Mouse (Mus musculus) embryonic facial prominence, embryonic 11.5 days (tissue): Measurements from ENCODE around the gene Akr1b8. TPM values are rescaled to one million over a fixed set of nuclear protein-coding genes. Genes with fewer than 3 reads are reported as not detected.
"Not testable (repeated sequence)": the region's sequence is repeated elsewhere in the genome, so short reads cannot be mapped to it uniquely, and the experiment has no call there.

Experiments
- ATAC-seq: fragments of 200-750 bp; cut with Nextera tagmentation; replicated peaks from 2 replicates; pipeline ENCODE4 v1.8.0; 2017; ENCODE audit warnings: low read depth; ENCODE audit not compliant: insufficient number of reproducible peaks, low FRiP score, low TSS enrichment
- DNase-seq: peaks from one replicate; pipeline ENCODE4 v3.0.0-alpha.2; 2015; ENCODE audit warnings: low spot score
- H3K27ac ChIP-seq: fragments of 300-500 bp; sonication (generic); replicated peaks from 2 replicates; pipeline ENCODE4 v1.5.1; 2014; ENCODE audit warnings: mild to moderate bottlenecking, low read depth, low read length, control low read depth
- H3K27me3 ChIP-seq: fragments of 300-500 bp; sonication (generic); 2 replicates; pipeline ENCODE4 v1.6.1; 2014; ENCODE audit warnings: mild to moderate bottlenecking, low read length, moderate library complexity, mixed read lengths; ENCODE audit not compliant: control insufficient read depth, insufficient read depth
- H3K36me3 ChIP-seq: fragments of 300-500 bp; sonication (generic); replicated peaks from 2 replicates; pipeline ENCODE4 v1.6.1; 2014; ENCODE audit warnings: low read depth, mild to moderate bottlenecking, low read length, moderate library complexity, mixed read lengths; ENCODE audit not compliant: control insufficient read depth, insufficient read depth
- H3K4me1 ChIP-seq: fragments of 300-500 bp; sonication (generic); 2 replicates; pipeline ENCODE4 v1.6.1; 2014; ENCODE audit warnings: low read length, mixed read lengths; ENCODE audit not compliant: control insufficient read depth, insufficient read depth
- H3K4me2 ChIP-seq: fragments of 300-500 bp; sonication (generic); 2 replicates; pipeline ENCODE4 v1.6.1; 2014; ENCODE audit warnings: low read depth, mild to moderate bottlenecking, control low read depth, low read length, moderate library complexity
- H3K4me3 ChIP-seq: fragments of 300-500 bp; sonication (generic); 2 replicates; pipeline ENCODE4 v1.5.1; 2014; ENCODE audit warnings: low read depth, low read length, control low read depth
- H3K9ac ChIP-seq: fragments of 300-500 bp; sonication (generic); replicated peaks from 2 replicates; pipeline ENCODE4 v1.6.1; 2014; ENCODE audit warnings: mild to moderate bottlenecking, control low read depth, low read length
- H3K9me3 ChIP-seq: fragments of 300-500 bp; sonication (generic); replicated peaks from 2 replicates; pipeline ENCODE4 v1.6.1; 2016; ENCODE audit warnings: mild to moderate bottlenecking, low read length, inconsistent platforms, mixed read lengths; ENCODE audit not compliant: control insufficient read depth
- WGBS: fragments of 180-500 bp; shearing (Covaris S2); extraction: QIAGEN DNeasy Blood & Tissue Kit; methylation state at CpG from one replicate; pipeline ENCODE4 v1.1.7; 2014; 5-methylcytosine and 5-hydroxymethylcytosine counted together
- polyA plus RNA-seq: library from polyadenylated mRNA; unstranded; fragments of >200 nt; fragmentation: Nextera tagmentation; extraction: Ambion mirVana; gene quantifications from 2 replicates; pipeline ENCODE4 v1.2.1, GENCODE M21; 2014

The Akr1b8 gene
- polyA plus RNA-seq, 1 experiment from 2014 or later = 20.5 TPM

DNA sequence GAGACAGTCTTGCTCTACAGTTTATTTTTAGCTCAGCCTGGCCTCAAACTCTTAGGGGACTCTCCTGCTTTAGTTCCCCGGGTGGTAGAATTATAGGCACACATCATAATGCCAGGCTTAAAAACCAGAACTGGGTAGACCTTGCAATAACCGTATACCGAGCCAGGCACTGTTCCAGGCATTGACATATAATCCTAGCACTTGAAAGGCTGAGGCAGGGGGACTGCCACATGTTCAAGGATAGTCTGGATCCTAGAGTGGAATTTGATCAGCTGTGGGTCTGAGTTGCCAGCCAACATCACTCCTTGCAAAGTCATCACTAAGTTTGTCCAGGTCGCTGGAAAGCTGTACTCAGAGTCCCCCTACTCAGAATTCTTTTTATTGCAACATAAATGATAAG, 11.9 kb upstream of the Akr1b8 start:
- DNase-seq (no peak), ATAC-seq (no peak)
- H3K27ac ChIP-seq = no peak overlapping the region

DNA sequence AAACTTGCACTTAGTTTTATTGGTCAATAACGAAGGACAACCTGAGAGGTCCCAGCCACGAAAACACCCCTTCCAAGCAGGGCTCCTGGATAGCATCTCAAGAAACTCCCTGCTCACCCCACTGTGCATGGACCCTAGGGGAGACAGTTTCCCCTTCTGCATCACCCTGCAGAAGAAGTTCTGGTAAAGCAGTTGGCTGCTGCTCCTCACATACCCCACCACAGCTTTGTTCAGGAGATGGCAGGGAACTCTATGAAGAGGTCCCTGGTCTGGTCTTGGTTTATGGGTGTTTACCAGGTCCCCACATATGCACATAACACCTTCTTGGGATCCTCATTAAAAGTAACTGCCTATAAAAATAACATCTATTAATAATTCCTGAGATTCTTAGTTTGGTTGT, 11.4 kb upstream of the Akr1b8 start:
- no peaks in the 10 kb centered on the region for H3K36me3 ChIP-seq
- no peaks in the 10 kb centered on the region for H3K27me3 ChIP-seq
- 88% methylated on average over 2 of the region's 2 CpGs for WGBS
- H3K27ac ChIP-seq = no peak overlapping the region
- H3K4me1 ChIP-seq = no peaks in the 10 kb centered on the region
- ATAC-seq (no peak), DNase-seq (no peak)
- no peak overlapping the region for H3K4me2 ChIP-seq
- no peak overlapping the region for H3K9ac ChIP-seq
- H3K4me3 ChIP-seq = no peak overlapping the region
- H3K9me3 ChIP-seq = no peaks in the 10 kb centered on the region

More for the DNA sequence above, 11.9 kb upstream of the Akr1b8 start:
- Histone ChIP-seq H3K9ac (no peak overlapping the region), H3K36me3 (no peaks in the 10 kb centered on the region), H3K4me1 (no peaks in the 10 kb centered on the region), H3K9me3 (no peaks in the 10 kb centered on the region), H3K4me3 (no peak overlapping the region), H3K27me3 (no peaks in the 10 kb centered on the region), H3K4me2 (no peak overlapping the region)
- WGBS = 88% methylated on average over 4 of the region's 4 CpGs

DNA sequence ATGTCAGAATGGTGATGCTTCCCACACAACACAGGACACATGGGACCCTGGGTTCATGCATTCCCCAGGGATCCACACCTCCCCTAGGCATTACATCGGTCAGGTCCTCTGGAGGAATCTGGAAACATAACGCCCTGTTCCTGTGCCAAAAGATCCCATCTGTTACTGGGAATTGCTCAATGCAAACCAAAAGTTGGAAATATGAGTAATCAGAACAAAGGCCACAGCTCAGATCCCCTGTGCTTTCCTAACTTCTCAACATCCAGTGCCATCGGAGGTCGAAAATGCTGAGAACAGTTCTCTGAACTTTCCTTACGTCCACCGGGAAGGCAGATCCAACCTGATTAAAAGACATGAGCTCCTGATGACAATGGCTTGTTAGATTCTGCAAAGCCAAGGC, 10.5 kb upstream of the Akr1b8 start:
- Histone ChIP-seq H3K36me3 (no peaks in the 10 kb centered on the region), H3K4me3 (no peak overlapping the region), H3K9me3 (no peaks in the 10 kb centered on the region), H3K27ac (no peak overlapping the region), H3K4me2 (no peak overlapping the region), H3K27me3 (no peaks in the 10 kb centered on the region), H3K4me1 (no peaks in the 10 kb centered on the region), H3K9ac (no peak overlapping the region)
- DNase-seq (no peak), ATAC-seq (no peak)
- WGBS = 80% methylated on average over 6 of the region's 6 CpGs

DNA sequence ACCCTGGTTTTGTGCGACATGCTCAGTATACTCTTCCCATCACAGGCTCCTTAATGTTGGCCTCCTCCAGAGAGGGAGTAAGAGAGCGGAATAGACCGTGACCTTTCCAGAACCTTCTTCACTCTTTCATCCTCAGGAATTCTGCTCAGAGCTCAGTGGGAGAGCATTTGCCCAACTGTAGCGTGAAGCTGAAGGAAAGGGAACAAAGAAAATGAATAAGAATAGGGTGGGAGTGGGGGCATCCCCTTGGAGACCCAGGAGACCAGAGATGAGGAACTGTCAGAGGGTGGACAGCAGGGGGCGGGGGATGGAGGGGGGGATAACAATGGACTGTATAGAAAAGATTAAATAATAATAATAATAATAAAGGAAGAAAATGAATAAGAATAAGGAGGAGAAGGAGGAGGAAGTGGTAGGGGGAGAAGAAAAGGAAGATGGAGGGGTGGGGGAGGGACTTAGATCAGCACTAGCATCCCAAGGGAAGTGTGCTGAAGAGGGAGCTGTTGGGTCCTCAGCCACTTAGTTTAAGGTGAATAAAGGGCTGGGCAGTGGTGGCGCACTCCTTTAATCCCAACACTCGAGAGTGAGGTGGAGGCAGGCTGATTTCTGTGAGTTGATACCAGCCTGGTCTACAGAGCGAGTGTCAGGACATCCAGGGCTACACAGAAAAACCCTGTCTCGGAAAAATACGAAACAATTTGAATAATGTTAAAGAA, 9.6 kb upstream of the Akr1b8 start:
- Histone ChIP-seq H3K9ac (no peak overlapping the region), H3K4me2 (no peak overlapping the region), H3K27ac (no peak overlapping the region), H3K36me3 (no peaks in the 10 kb centered on the region), H3K4me3 (no peak overlapping the region), H3K4me1 (no peaks in the 10 kb centered on the region), H3K9me3 (no peaks in the 10 kb centered on the region), H3K27me3 (no peaks in the 10 kb centered on the region)
- DNase-seq = no peak
- WGBS = 50% methylated on average over 10 of the region's 10 CpGs
- no peak for ATAC-seq

DNA sequence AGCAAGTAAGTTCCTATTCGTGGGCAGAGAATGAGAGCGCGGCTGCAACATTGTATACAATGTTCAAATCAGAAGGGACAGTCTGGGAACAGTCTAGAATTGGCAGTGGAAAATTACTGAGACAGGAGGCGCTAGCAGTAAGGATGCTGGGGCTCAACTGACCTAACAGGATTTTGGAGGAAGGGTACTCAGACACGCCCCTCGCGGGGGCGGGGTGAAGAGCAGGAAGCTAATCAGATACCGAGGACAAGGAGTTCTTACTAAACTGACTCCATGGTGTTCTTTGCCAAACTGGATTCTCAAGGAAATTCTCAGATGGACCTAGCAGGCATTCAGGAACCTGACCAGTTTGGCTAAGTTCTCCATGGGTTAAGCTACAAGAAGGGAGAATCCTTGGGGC, 9.0 kb upstream of the Akr1b8 start:
- no peaks in the 10 kb centered on the region for H3K27me3 ChIP-seq
- 20% methylated on average over 9 of the region's 9 CpGs for WGBS
- H3K9ac ChIP-seq = no peak overlapping the region
- no peak overlapping the region for H3K4me3 ChIP-seq
- no peaks in the 10 kb centered on the region for H3K9me3 ChIP-seq
- H3K36me3 ChIP-seq = no peaks in the 10 kb centered on the region
- H3K27ac ChIP-seq = no peak overlapping the region
- 0 out of 2 replicates have a peak overlapping the region, but pooled peaks have one; percentile 10 for H3K4me2 ChIP-seq
- H3K4me1 ChIP-seq = no peaks in the 10 kb centered on the region
- DNase-seq (peak; percentile 66), ATAC-seq (no peak)

DNA sequence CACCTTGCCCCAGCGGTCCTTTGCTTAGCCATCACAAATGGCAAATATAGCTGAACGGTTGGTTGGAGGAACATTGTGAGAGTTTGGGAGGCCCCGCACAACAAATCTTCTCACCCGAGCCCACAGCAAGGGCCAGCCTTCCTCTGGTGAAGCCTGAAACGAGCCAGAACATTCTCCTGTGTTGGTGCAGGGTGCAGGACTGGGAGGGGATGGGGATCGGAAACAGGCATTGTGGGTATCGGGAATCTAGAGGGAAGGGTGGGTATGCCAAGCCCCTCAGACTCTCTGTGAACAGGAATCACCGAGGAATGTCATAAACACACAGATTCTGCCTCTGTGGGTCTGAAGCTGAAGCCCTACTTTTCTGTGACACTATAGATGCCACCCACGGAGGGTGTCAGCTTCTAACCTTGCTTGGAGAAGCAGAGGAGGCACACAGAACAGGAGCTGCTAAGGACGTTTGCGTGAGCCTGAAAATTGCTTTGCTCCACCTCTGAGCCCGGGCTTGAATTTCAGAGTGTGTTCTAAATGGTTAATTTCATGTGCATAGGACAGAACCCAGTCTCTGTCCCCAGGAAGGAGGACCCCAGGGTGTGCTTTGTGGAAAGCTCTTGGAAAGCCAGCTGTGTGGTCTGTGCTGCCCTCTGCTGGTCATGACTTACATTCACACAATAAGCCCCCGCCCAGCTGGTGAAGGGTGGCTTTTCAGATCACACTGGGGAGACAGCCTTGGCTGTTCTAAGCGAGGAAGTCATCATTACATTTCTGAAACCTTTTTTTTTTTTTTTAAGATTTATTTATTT, 7.6 kb upstream of the Akr1b8 start:
- no peak overlapping the region for H3K9ac ChIP-seq
- no peaks in the 10 kb centered on the region for H3K9me3 ChIP-seq
- DNase-seq = peak; percentile 86
- H3K27ac ChIP-seq = no peak overlapping the region
- H3K27me3 ChIP-seq = no peaks in the 10 kb centered on the region
- H3K4me1 ChIP-seq = no peaks in the 10 kb centered on the region
- no peak overlapping the region for H3K4me3 ChIP-seq
- WGBS = 50% methylated on average over 14 of the region's 14 CpGs
- no peaks in the 10 kb centered on the region for H3K36me3 ChIP-seq
- ATAC-seq = peak; percentile 62
- H3K4me2 ChIP-seq = no peak overlapping the region

DNA sequence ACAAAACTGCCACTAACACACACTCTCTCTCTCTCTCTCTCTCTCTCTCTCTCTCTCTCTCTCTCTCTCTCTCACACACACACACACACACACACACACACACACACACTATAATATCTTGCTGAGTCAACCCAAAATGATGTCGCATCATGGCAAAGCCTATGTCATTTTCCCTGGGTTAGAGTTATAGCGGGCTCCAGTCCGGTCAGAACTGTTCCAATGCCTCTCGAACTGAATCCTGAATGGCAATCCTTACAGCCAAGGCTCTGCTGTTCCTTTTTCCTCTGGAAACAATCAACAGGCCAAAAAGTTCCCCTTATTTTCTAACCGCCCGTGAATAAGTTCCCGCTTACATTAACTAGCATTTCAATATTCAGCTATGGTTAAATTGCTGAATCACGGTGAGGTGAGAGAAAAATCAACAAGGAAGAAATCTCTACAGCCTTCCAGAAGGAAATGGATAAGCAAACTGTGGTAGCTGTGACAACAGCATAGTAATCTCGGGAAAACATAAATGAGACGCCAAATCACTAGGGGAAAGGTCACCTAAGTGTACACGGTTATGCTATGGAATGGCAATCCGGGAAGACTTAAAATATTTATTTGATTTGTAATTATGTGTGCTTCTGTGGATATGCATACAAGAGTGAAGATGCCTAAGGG, 3.8 kb upstream of the Akr1b8 start:
- Histone ChIP-seq H3K9me3 (no peaks in the 10 kb centered on the region), H3K27ac (no peak overlapping the region), H3K4me2 (no peak overlapping the region), H3K4me1 (no peaks in the 10 kb centered on the region), H3K4me3 (no peak overlapping the region), H3K36me3 (no peaks in the 10 kb centered on the region), H3K9ac (no peak overlapping the region), H3K27me3 (no peaks in the 10 kb centered on the region)
- ATAC-seq = no peak
- WGBS = 81% methylated on average over 12 of the region's 12 CpGs
- no peak for DNase-seq

DNA sequence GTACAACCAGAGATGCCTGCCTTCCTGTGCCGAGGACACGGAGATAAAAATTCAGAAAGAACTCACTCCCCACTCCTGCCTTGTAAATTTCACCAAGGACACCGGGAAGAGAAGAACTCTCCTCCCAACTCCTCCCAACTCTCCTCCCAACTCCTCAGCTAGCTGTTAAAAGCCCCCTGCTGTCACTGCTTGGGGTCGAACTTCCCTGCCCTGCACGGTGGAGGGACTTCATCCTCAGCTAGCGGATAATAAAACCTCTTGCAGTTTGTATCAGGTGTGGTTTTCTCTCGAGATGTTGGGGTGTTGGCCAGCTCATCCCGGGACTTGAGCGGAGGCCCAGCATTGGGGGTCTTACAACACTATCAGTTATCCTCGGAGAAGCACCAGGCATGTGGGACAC, 2.4 kb upstream of the Akr1b8 start:
- not testable (repeated sequence) for H3K27ac ChIP-seq, H3K9me3 ChIP-seq, H3K27me3 ChIP-seq, H3K36me3 ChIP-seq, H3K4me3 ChIP-seq, H3K9ac ChIP-seq, H3K4me1 ChIP-seq, H3K4me2 ChIP-seq, ATAC-seq, DNase-seq
- 38% methylated on average over 10 of the region's 10 CpGs for WGBS
